ENCODE assay signal across 26 mouse cellular contexts in the genomic region with DNA sequence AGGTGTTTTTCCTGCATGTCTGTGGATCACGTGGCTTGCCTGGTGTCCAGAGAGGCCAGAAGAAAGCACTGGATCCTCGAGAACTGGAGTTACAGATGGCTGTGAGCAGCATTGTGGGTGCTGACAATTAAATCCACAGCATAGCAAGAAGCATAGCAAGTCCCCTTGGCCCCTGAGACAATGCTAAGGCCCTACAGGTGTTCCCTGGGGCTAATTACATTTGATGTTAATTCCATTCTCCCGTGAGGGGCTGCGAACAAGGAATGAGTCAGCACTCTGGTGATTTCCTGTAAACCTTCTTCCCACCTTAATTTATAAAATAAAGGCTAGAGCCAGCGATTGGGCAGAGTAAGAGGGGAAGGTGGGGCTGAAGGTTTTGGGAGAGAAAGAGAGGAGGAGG. TPM values are rescaled to one million over a fixed set of nuclear protein-coding genes. Genes with fewer than 3 reads are reported as not detected.
DNase-seq lines count a peak whose midpoint lies in the region; ATAC-seq and TF ChIP-seq lines count a peak whose summit lies in the region.
"Had no signal": no experiment of that assay in that cellular context is flagged by ENCODE, and none has a peak within 500 bp of the region (broad histone marks: within the 10 kb centered on the region; RNA-seq: fewer than 3 reads in every experiment).

No protein-coding gene starts in this region.

- TF ChIP-seq EP300 in ES-Bruce4 (IDR thresholded peaks at IDR 0.05; ENCODE audit: insufficient read depth, low read depth, low read length), result peak; percentile 84
- TF ChIP-seq EP300 in lung, postnatal 0 days (IDR thresholded peaks at IDR 0.05), result no peak

- H3K9ac ChIP-seq in ES-Bruce4 (ENCODE audit: low read depth, poor library complexity, severe bottlenecking) (no peak overlapping the region), ES-E14 (ENCODE audit: insufficient read depth, low read depth, low read length, poor library complexity, severe bottlenecking) (no peak overlapping the region)
- H3K9ac ChIP-seq in lung, postnatal 0 days (replicated peaks; ENCODE audit: low read depth), result no peak overlapping the region
- H3K9ac ChIP-seq: embryonic facial prominence, embryonic 13.5 days; embryonic facial prominence, embryonic 15.5 days; forebrain, embryonic 12.5 days had no signal

- DNase-seq in ES-E14 (ENCODE audit: low read depth, low spot score) (peak; percentile 55), WW6 (ENCODE audit: low read depth, low spot score) (peak; percentile 31)
- no peak for DNase-seq in cerebellum, adult 2 months
- no peak for DNase-seq in cerebellum, adult 11 months
- no peak for DNase-seq in lung, postnatal 0 days (ENCODE audit: low spot score)
- no peak for DNase-seq in embryo, embryonic 11 days
- DNase-seq: adrenal gland, adult 8-10 months; adrenal gland, postnatal 14 days; adrenal gland, postnatal 36 days; cerebellum, adult 18-20 months; cerebellum, adult 9-10 months; cerebellum, postnatal 10 days; cerebellum, postnatal 25 days had no signal

- H3K4me1 ChIP-seq in E14TG2a.4 (replicated peaks; ENCODE audit: low read depth, low read length), result peaks cover 64% of the 10 kb centered on the region
- H3K4me1 ChIP-seq in ES-Bruce4 (ENCODE audit: control insufficient read depth, insufficient read depth, low read length), result peaks cover 6% of the 10 kb centered on the region
- peaks cover 4 to 10% of the 10 kb centered on the region in 2 experiments; a peak in 3 of 4 replicates for H3K4me1 ChIP-seq in ES-E14 (ENCODE audit: control insufficient read depth in 2 of 2, insufficient read depth in 2 of 2, low read length in 2 of 2, poor library complexity in 1 of 2)
- H3K4me1 ChIP-seq in cerebellum, adult 2 months (ENCODE audit: control insufficient read depth, insufficient read depth, low read length), result no peaks in the 10 kb centered on the region; the same call in 1 of the 2 replicates
- no peaks in the 10 kb centered on the region for H3K4me1 ChIP-seq in lung, postnatal 0 days (ENCODE audit: insufficient read depth, low read depth, low read length)

- no peaks in the 10 kb centered on the region for H3K36me3 ChIP-seq in E14TG2a.4 (ENCODE audit: insufficient read depth, low read length)
- no peaks in the 10 kb centered on the region for H3K36me3 ChIP-seq in ES-Bruce4 (ENCODE audit: control insufficient read depth, insufficient read depth, low read length, poor library complexity, severe bottlenecking)
- H3K36me3 ChIP-seq in ES-E14 (ENCODE audit: control insufficient read depth, insufficient read depth, low read length, poor library complexity, severe bottlenecking), result no peaks in the 10 kb centered on the region
- no peaks in the 10 kb centered on the region for H3K36me3 ChIP-seq in lung, postnatal 0 days (ENCODE audit: insufficient read depth, low read length)
- H3K36me3 ChIP-seq: embryonic facial prominence, embryonic 13.5 days; embryonic facial prominence, embryonic 15.5 days; forebrain, embryonic 10.5 days; forebrain, embryonic 12.5 days had no signal

- no peak for ATAC-seq in lung, postnatal 0 days
- ATAC-seq: activated CD4-positive, CD25-positive, alpha-beta regulatory T cell, adult 4 months; forebrain, embryonic 14.5 days; forebrain, embryonic 16.5 days had no signal

- H3K9me3 ChIP-seq in E14TG2a.4 (ENCODE audit: low read length) (no peaks in the 10 kb centered on the region), ES-Bruce4 (replicated peaks; ENCODE audit: control insufficient read depth, insufficient read depth, low read length, poor library complexity, severe bottlenecking) (no peaks in the 10 kb centered on the region), ES-E14 (ENCODE audit: control insufficient read depth, insufficient read depth, low read depth, low read length) (no peaks in the 10 kb centered on the region)
- no peaks in the 10 kb centered on the region for H3K9me3 ChIP-seq in lung, postnatal 0 days (ENCODE audit: low read length)
- H3K9me3 ChIP-seq: embryonic facial prominence, embryonic 13.5 days; embryonic facial prominence, embryonic 15.5 days; forebrain, embryonic 10.5 days; forebrain, embryonic 12.5 days had no signal

- in situ Hi-C loops in ES-E14 (cut with MboI; ENCODE audit: low sequenced_read_pairs in 2 of 2, unreplicated experiment in 2 of 2), result no loop called here

- H3K27ac ChIP-seq in ES-Bruce4 (ENCODE audit: insufficient read depth, low read length) (peak overlapping the region; percentile 91), ES-E14 (ENCODE audit: insufficient read depth, low read depth, low read length, poor library complexity, severe bottlenecking) (peak overlapping the region; percentile 58)
- H3K27ac ChIP-seq in cerebellum, adult 2 months (ENCODE audit: insufficient read depth, low read length), result no peak overlapping the region
- no peak overlapping the region for H3K27ac ChIP-seq in lung, postnatal 0 days (ENCODE audit: low read length)
- H3K27ac ChIP-seq: embryonic facial prominence, embryonic 13.5 days; embryonic facial prominence, embryonic 15.5 days; forebrain, embryonic 10.5 days; forebrain, embryonic 12.5 days had no signal

- H3K27me3 ChIP-seq in E14TG2a.4 (ENCODE audit: insufficient read depth, low read length) (no peaks in the 10 kb centered on the region), ES-Bruce4 (ENCODE audit: control insufficient read depth, insufficient read depth, low read length, poor library complexity, severe bottlenecking) (no peaks in the 10 kb centered on the region)
- no peaks in the 10 kb centered on the region for H3K27me3 ChIP-seq in cerebellum, adult 2 months (ENCODE audit: control insufficient read depth, insufficient read depth, low read length)
- no peaks in the 10 kb centered on the region for H3K27me3 ChIP-seq in lung, postnatal 0 days (replicated peaks; ENCODE audit: insufficient read depth, low read length)
- H3K27me3 ChIP-seq: embryonic facial prominence, embryonic 13.5 days; embryonic facial prominence, embryonic 15.5 days; forebrain, embryonic 12.5 days had no signal

- TF ChIP-seq CTCF in E14TG2a.4 (conservative IDR thresholded peaks at IDR 0.05; ENCODE audit: low read length), result no peak
- TF ChIP-seq CTCF in ES-Bruce4 (IDR thresholded peaks at IDR 0.05; ENCODE audit: low read depth, low read length), result no peak
- TF ChIP-seq CTCF in cerebellum, adult 2 months (IDR thresholded peaks at IDR 0.05; ENCODE audit: borderline replicate concordance, insufficient read depth, low read depth, low read length), result no peak
- no peak for TF ChIP-seq CTCF in lung, postnatal 0 days (IDR thresholded peaks at IDR 0.05)

- peak overlapping the region; percentile 24; the same call in 1 of the 2 replicates for H3K4me3 ChIP-seq in E14TG2a.4 (replicated peaks; ENCODE audit: low read length)
- no peak overlapping the region for H3K4me3 ChIP-seq in ES-Bruce4 (ENCODE audit: low read depth, low read length)
- H3K4me3 ChIP-seq in ES-E14 (ENCODE audit: insufficient read depth in 1 of 2, low read depth in 1 of 2, low read length in 2 of 2, poor library complexity in 1 of 2, severe bottlenecking in 1 of 2), result no peak overlapping the region
- H3K4me3 ChIP-seq in cerebellum, adult 2 months (replicated peaks; ENCODE audit: insufficient read depth, low read depth, low read length), result no peak overlapping the region
- no peak overlapping the region for H3K4me3 ChIP-seq in lung, postnatal 0 days (ENCODE audit: low read depth, low read length)
- H3K4me3 ChIP-seq: embryonic facial prominence, embryonic 13.5 days; embryonic facial prominence, embryonic 15.5 days; erythroblast, embryonic 14.5 days; forebrain, embryonic 10.5 days; forebrain, embryonic 12.5 days had no signal

- 49% methylated on average over 5 of the region's 5 CpGs for WGBS in cerebellum, adult 2 months
- 36% methylated on average over 5 of the region's 5 CpGs for WGBS in lung, postnatal 0 days

- no peak for TF ChIP-seq POLR2A in ES-Bruce4 (IDR thresholded peaks at IDR 0.05; ENCODE audit: insufficient read depth, low read length)
- no peak for TF ChIP-seq POLR2A in cerebellum, adult 2 months (IDR thresholded peaks at IDR 0.05; ENCODE audit: borderline replicate concordance, insufficient read depth, low read length)

- no peak overlapping the region for H3K4me2 ChIP-seq in lung, postnatal 0 days (replicated peaks; ENCODE audit: low read depth, low read length)
- H3K4me2 ChIP-seq: embryonic facial prominence, embryonic 13.5 days; embryonic facial prominence, embryonic 15.5 days; forebrain, embryonic 12.5 days had no signal

TF ChIP-seq in ES-E14, 5 proteins besides CTCF, POLR2A, EP300 and RAD21:
- TF ChIP-seq MAFK (IDR thresholded peaks at IDR 0.05; ENCODE audit: insufficient read depth, low read depth, low read length), result peak; percentile 84
- no peak for TF ChIP-seq CHD2 (IDR thresholded peaks at IDR 0.05; ENCODE audit: low read depth, low read length)
- no peak for TF ChIP-seq ZNF384 (IDR thresholded peaks at IDR 0.05; ENCODE audit: low read depth, low read length)

RNA-seq across cellular contexts. Expression of a gene that starts 3.0 kb away (rescaled TPM):
- 20.5 and 22.2 TPM in 2 replicates for polyA plus RNA-seq in ES-Bruce4 (2011; ENCODE audit: insufficient read depth, insufficient read length, low read depth, missing spikeins)
- total RNA-seq in ES-E14 (2012; rRNA removed), result 16.3 and 19.3 TPM in 2 replicates
- 40.8 and 50.5 TPM in 2 replicates for polyA plus RNA-seq in cerebellum, adult 2 months (2012; rRNA removed)
- 20.2 and 22.3 TPM in 2 replicates for polyA plus RNA-seq in lung, postnatal 0 days (2015; fragmentation: Nextera tagmentation; extraction: Ambion mirVana)

RNA-seq across cellular contexts. Expression of a gene that starts 7.1 kb away (rescaled TPM):
- not detected in 2 replicates for polyA plus RNA-seq in ES-Bruce4 (2011; ENCODE audit: insufficient read depth, insufficient read length, low read depth, missing spikeins)
- not detected in 2 replicates for total RNA-seq in ES-E14 (2012; rRNA removed)
- 0.11 TPM in 1 of 2 replicates, not detected in the other for polyA plus RNA-seq in cerebellum, adult 2 months (2012; rRNA removed)
- 0.14 and 0.15 TPM in 2 replicates for polyA plus RNA-seq in lung, postnatal 0 days (2015; fragmentation: Nextera tagmentation; extraction: Ambion mirVana)
- total RNA-seq: MEL had no signal
- polyA plus RNA-seq: C2C12; embryonic facial prominence, embryonic 11.5 days; erythroblast, embryonic 14.5 days; forebrain, embryonic 10.5 days; forebrain, embryonic 12.5 days; forebrain, embryonic 14.5 days; forebrain, embryonic 16.5 days had no signal

Comparison
In these comparisons a context has a peak if more than half of its experiments do, and no peak if none do; other contexts are left out.
1. H3K27ac ChIP-seq: peak in ES-Bruce4 (single experiment) and ES-E14 (single experiment); none in cerebellum, adult 2 months (single experiment) and lung, postnatal 0 days (single experiment).
2. DNase-seq: peak in ES-E14 (single experiment) and WW6 (single experiment); none in cerebellum, adult 2 months (0 of 2), cerebellum, adult 11 months (single experiment), lung, postnatal 0 days (single experiment) and embryo, embryonic 11 days (single experiment).